16 mouse cellular contexts compared by ENCODE assay signal in the genomic region with DNA sequence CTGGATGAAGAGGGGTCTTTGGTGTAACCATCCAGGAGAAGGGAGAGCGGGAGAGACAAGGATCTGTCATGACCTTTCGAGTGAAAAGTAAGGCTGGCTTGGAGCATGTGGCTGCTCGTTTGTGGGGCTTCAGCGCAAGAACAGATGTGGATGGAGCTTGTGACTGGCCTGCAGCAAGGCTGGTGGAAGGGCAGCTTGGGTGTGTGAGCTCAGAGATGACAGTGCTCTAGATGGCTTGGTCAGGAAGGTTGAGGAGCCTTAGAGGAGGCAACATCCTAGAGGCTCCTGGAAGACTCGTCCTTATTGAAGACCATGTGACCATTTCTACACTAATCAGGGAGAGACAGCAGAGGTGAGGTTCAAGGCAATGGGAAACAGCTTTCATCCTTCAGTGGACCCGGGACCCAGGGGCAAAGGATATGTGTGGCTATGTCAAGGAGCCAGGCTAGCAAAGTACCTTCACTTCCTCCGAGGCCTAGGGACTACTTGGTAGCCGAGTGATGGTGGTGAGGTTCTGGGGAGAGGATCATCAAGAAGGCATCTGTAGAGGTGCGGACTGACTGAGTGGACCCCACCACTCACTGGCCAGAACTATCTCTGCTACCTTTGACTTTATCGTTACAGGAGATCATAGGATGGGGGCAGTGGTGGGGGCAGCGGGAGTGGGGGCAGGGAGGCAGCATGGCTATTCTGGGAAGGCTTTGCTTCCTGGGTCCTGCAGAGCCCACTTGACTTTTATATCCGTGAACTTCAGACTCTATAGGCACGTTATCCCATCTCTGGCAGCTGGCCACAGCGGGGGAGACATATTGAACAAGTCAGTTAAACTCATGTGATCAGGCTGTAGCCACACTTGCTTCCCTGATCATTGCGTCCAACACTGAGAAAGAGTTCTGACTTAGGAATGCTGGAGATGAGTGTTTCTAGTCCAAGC. TPM values are rescaled to one million over a fixed set of nuclear protein-coding genes. Genes with fewer than 3 reads are reported as not detected.
DNase-seq lines count a peak whose midpoint lies in the region; ATAC-seq and TF ChIP-seq lines count a peak whose summit lies in the region.
"Had no signal": no experiment of that assay in that cellular context is flagged by ENCODE, and none has a peak within 500 bp of the region (broad histone marks: within the 10 kb centered on the region; RNA-seq: fewer than 3 reads in every experiment).

No protein-coding gene starts in this region.

- peak; percentile 16 for DNase-seq in heart, adult 8-10 months (ENCODE audit: low spot score)
- DNase-seq in heart, postnatal 25 days (ENCODE audit: low spot score) = no peak
- DNase-seq in midbrain, embryonic 14.5 days = no peak
- DNase-seq in thymus, postnatal 0 days (ENCODE audit: low spot score) = no peak
- DNase-seq: retina, postnatal 1 day; thymus, postnatal 36 days had no signal

- WGBS in liver, embryonic 16.5 days (ENCODE audit: insufficient replicate concordance) = 81% methylated on average over 15 of the region's 15 CpGs
- WGBS in liver, embryonic 12.5 days (ENCODE audit: insufficient replicate concordance) = 78% methylated on average over 15 of the region's 15 CpGs
- 68% methylated on average over 15 of the region's 15 CpGs for WGBS in heart, embryonic 13.5 days
- 90% methylated on average over 15 of the region's 15 CpGs for WGBS in midbrain, embryonic 14.5 days

- peaks cover 47% of the 10 kb centered on the region for H3K36me3 ChIP-seq in liver, embryonic 16.5 days (ENCODE audit: control insufficient read depth, insufficient read depth)
- H3K36me3 ChIP-seq in liver, embryonic 12.5 days = peaks cover 99% of the 10 kb centered on the region
- H3K36me3 ChIP-seq in heart, embryonic 13.5 days = peaks cover 99% of the 10 kb centered on the region
- H3K36me3 ChIP-seq in myocyte (ENCODE audit: control insufficient read depth, insufficient read depth) = peaks cover 59% of the 10 kb centered on the region
- H3K36me3 ChIP-seq in midbrain, embryonic 14.5 days (ENCODE audit: control insufficient read depth, insufficient read depth, low read length) = peaks cover 94% of the 10 kb centered on the region

- H3K27me3 ChIP-seq in liver, embryonic 16.5 days (ENCODE audit: control insufficient read depth, insufficient read depth, low read depth, low read length) = no peaks in the 10 kb centered on the region
- no peaks in the 10 kb centered on the region for H3K27me3 ChIP-seq in liver, embryonic 12.5 days (replicated peaks)
- no peaks in the 10 kb centered on the region for H3K27me3 ChIP-seq in heart, embryonic 13.5 days (replicated peaks)
- no peaks in the 10 kb centered on the region for H3K27me3 ChIP-seq in myocyte (ENCODE audit: control insufficient read depth, insufficient read depth, insufficient read length)
- no peaks in the 10 kb centered on the region for H3K27me3 ChIP-seq in midbrain, embryonic 14.5 days (ENCODE audit: control insufficient read depth, insufficient read depth, low read length)

- peak overlapping the region; percentile 21; the same call in 1 of the 2 replicates for H3K27ac ChIP-seq in liver, embryonic 16.5 days (ENCODE audit: low read length)
- no peak overlapping the region for H3K27ac ChIP-seq in liver, embryonic 12.5 days
- peak overlapping the region; percentile 74 for H3K27ac ChIP-seq in heart, embryonic 13.5 days (replicated peaks)
- H3K27ac ChIP-seq in midbrain, embryonic 14.5 days (replicated peaks; ENCODE audit: low read depth, low read length) = no peak overlapping the region
- H3K27ac ChIP-seq: kidney, postnatal 0 days had no signal

- H3K4me3 ChIP-seq in liver, embryonic 16.5 days (ENCODE audit: low read depth, low read length) = no peak overlapping the region
- H3K4me3 ChIP-seq in liver, embryonic 12.5 days = no peak overlapping the region
- no peak overlapping the region for H3K4me3 ChIP-seq in heart, embryonic 13.5 days
- peak overlapping the region; percentile 25 for H3K4me3 ChIP-seq in myocyte
- no peak overlapping the region for H3K4me3 ChIP-seq in midbrain, embryonic 14.5 days (replicated peaks; ENCODE audit: low read depth, low read length)

- ATAC-seq in liver, embryonic 16.5 days (ENCODE audit: low read depth) = no peak
- no peak for ATAC-seq in liver, embryonic 12.5 days
- ATAC-seq in heart, embryonic 13.5 days (ENCODE audit: extremely low read depth, insufficient number of reproducible peaks, low FRiP score, low TSS enrichment) = no peak
- no peak for ATAC-seq in midbrain, embryonic 14.5 days (ENCODE audit: low FRiP score, low TSS enrichment)
- ATAC-seq: forebrain, embryonic 14.5 days had no signal

- H3K9ac ChIP-seq in liver, embryonic 16.5 days (ENCODE audit: low read depth, low read length) = no peak overlapping the region
- no peak overlapping the region for H3K9ac ChIP-seq in liver, embryonic 12.5 days
- H3K9ac ChIP-seq in heart, embryonic 13.5 days = peak overlapping the region; percentile 42; the same call in 1 of the 2 replicates
- no peak overlapping the region for H3K9ac ChIP-seq in midbrain, embryonic 14.5 days (replicated peaks; ENCODE audit: low read length)

- TF ChIP-seq POLR2A in myocyte (IDR thresholded peaks at IDR 0.05; ENCODE audit: insufficient read length, low read depth) = peak; percentile 19

- H3K4me1 ChIP-seq in liver, embryonic 16.5 days (ENCODE audit: control insufficient read depth, low read depth, low read length) = no peaks in the 10 kb centered on the region; the same call in none of the 2 replicates
- H3K4me1 ChIP-seq in liver, embryonic 12.5 days = peaks cover 26% of the 10 kb centered on the region
- peaks cover 58% of the 10 kb centered on the region for H3K4me1 ChIP-seq in heart, embryonic 13.5 days
- no peaks in the 10 kb centered on the region for H3K4me1 ChIP-seq in midbrain, embryonic 14.5 days (ENCODE audit: control insufficient read depth, insufficient read depth, low read length)

- no peak overlapping the region for H3K4me2 ChIP-seq in liver, embryonic 16.5 days (ENCODE audit: low read depth, low read length)
- H3K4me2 ChIP-seq in liver, embryonic 12.5 days = no peak overlapping the region
- peak overlapping the region; percentile 18 for H3K4me2 ChIP-seq in heart, embryonic 13.5 days
- H3K4me2 ChIP-seq in myocyte (ENCODE audit: low read depth) = peak overlapping the region; percentile 93
- no peak overlapping the region for H3K4me2 ChIP-seq in midbrain, embryonic 14.5 days (ENCODE audit: low read length)

- peaks cover 39% of the 10 kb centered on the region for H3K79me2 ChIP-seq in myocyte (ENCODE audit: control insufficient read depth, insufficient read depth)

- H3K9me3 ChIP-seq in liver, embryonic 16.5 days (replicated peaks; ENCODE audit: control insufficient read depth, low read length) = no peaks in the 10 kb centered on the region
- H3K9me3 ChIP-seq in liver, embryonic 12.5 days (replicated peaks) = no peaks in the 10 kb centered on the region
- no peaks in the 10 kb centered on the region for H3K9me3 ChIP-seq in heart, embryonic 13.5 days
- no peaks in the 10 kb centered on the region for H3K9me3 ChIP-seq in midbrain, embryonic 14.5 days (ENCODE audit: control insufficient read depth, low read length)

- intact Hi-C loops in heart, postnatal 25 days (cut with DNase I) = loop anchor here (2.0 kb wide), 1 partner anchor 15 kb away; no protein-coding TSS in a partner anchor

- peak overlapping the region; percentile 7 for H3ac ChIP-seq in myocyte (ENCODE audit: control insufficient read depth, insufficient read length)

RNA-seq across cellular contexts. Expression of a gene that starts 6.6 kb away (rescaled TPM):
- 100 to 1,000 TPM in 3 of 4 experiments, 10 to 100 TPM in 1; 97.7 to 135 (median 112) TPM for total RNA-seq in heart, adult 8-10 months (2022)
- 100 to 1,000 TPM in 1 of 2 experiments, 10 to 100 TPM in 1; 94.8 to 104 TPM for total RNA-seq in heart, postnatal 25 days (2021)
- 14.4 and 16.0 TPM in 2 replicates for polyA plus RNA-seq in liver, embryonic 16.5 days (2015; fragmentation: Nextera tagmentation; extraction: Ambion mirVana)
- polyA plus RNA-seq in liver, embryonic 12.5 days (2016; fragmentation: Nextera tagmentation; extraction: Ambion mirVana) = 6.9 and 7.4 TPM in 2 replicates
- 7.0 and 8.2 TPM in 2 replicates for polyA plus RNA-seq in heart, embryonic 13.5 days (2015; fragmentation: Nextera tagmentation; extraction: Ambion mirVana)
- 14.7 TPM for polyA plus RNA-seq in myocyte (2012; fragmentation: generic; extraction: Trizol)
- polyA plus RNA-seq in midbrain, embryonic 14.5 days (2014; fragmentation: Nextera tagmentation; extraction: Ambion mirVana) = 4.9 and 6.0 TPM in 2 replicates
- polyA plus RNA-seq in thymus, postnatal 0 days (2015; fragmentation: Nextera tagmentation; extraction: Ambion mirVana) = 2.8 and 3.0 TPM in 2 replicates

RNA-seq across cellular contexts. Expression of a gene that starts 19.0 kb away (rescaled TPM):
- total RNA-seq in heart, adult 8-10 months (2022) = 1 to 10 TPM; 1.8 to 6.1 (median 3.6) TPM
- total RNA-seq in heart, postnatal 25 days (2021) = 1 to 10 TPM; 3.7 to 4.4 TPM
- 0.14 and 0.15 TPM in 2 replicates for polyA plus RNA-seq in liver, embryonic 16.5 days (2015; fragmentation: Nextera tagmentation; extraction: Ambion mirVana)
- 0.11 and 0.12 TPM in 2 replicates for polyA plus RNA-seq in liver, embryonic 12.5 days (2016; fragmentation: Nextera tagmentation; extraction: Ambion mirVana)
- polyA plus RNA-seq in heart, embryonic 13.5 days (2015; fragmentation: Nextera tagmentation; extraction: Ambion mirVana) = 0.19 and 0.27 TPM in 2 replicates
- 0.55 TPM for polyA plus RNA-seq in myocyte (2012; fragmentation: generic; extraction: Trizol)
- polyA plus RNA-seq in midbrain, embryonic 14.5 days (2014; fragmentation: Nextera tagmentation; extraction: Ambion mirVana) = 0.25 TPM in 1 of 2 replicates, not detected in the other
- polyA plus RNA-seq in thymus, postnatal 0 days (2015; fragmentation: Nextera tagmentation; extraction: Ambion mirVana) = 0.04 and 0.08 TPM in 2 replicates

RNA-seq across cellular contexts. Expression of a gene that starts 21.4 kb away (rescaled TPM):
- total RNA-seq in heart, adult 8-10 months (2022) = 1 to 10 TPM in 2 of 4 experiments, not detected in 2; 1.3 to 3.7 TPM
- total RNA-seq in heart, postnatal 25 days (2021) = under 1 TPM in 1 of 2 experiments, not detected in 1; 0.91 TPM
- polyA plus RNA-seq in liver, embryonic 16.5 days (2015; fragmentation: Nextera tagmentation; extraction: Ambion mirVana) = not detected in 2 replicates
- polyA plus RNA-seq in liver, embryonic 12.5 days (2016; fragmentation: Nextera tagmentation; extraction: Ambion mirVana) = not detected in 2 replicates
- not detected in 2 replicates for polyA plus RNA-seq in heart, embryonic 13.5 days (2015; fragmentation: Nextera tagmentation; extraction: Ambion mirVana)
- not detected for polyA plus RNA-seq in myocyte (2012; fragmentation: generic; extraction: Trizol)
- polyA plus RNA-seq in midbrain, embryonic 14.5 days (2014; fragmentation: Nextera tagmentation; extraction: Ambion mirVana) = not detected in 2 replicates
- polyA plus RNA-seq in thymus, postnatal 0 days (2015; fragmentation: Nextera tagmentation; extraction: Ambion mirVana) = not detected in 2 replicates
- total RNA-seq: adrenal gland, adult 18-20 months; heart, adult 18-20 months; left cerebral cortex, postnatal 36 days had no signal
- polyA plus RNA-seq: forebrain, embryonic 14.5 days; kidney, postnatal 0 days; neural tube, embryonic 11.5 days had no signal

RNA-seq across cellular contexts. Expression of a gene that starts 21.9 kb away (rescaled TPM):
- total RNA-seq in heart, adult 8-10 months (2022) = 10 to 100 TPM; 50.2 to 66.4 (median 61.0) TPM
- 10 to 100 TPM; 58.2 to 66.7 TPM for total RNA-seq in heart, postnatal 25 days (2021)
- 11.2 and 11.9 TPM in 2 replicates for polyA plus RNA-seq in liver, embryonic 16.5 days (2015; fragmentation: Nextera tagmentation; extraction: Ambion mirVana)
- polyA plus RNA-seq in liver, embryonic 12.5 days (2016; fragmentation: Nextera tagmentation; extraction: Ambion mirVana) = 12.8 and 13.9 TPM in 2 replicates
- polyA plus RNA-seq in heart, embryonic 13.5 days (2015; fragmentation: Nextera tagmentation; extraction: Ambion mirVana) = 39.6 and 41.9 TPM in 2 replicates
- polyA plus RNA-seq in myocyte (2012; fragmentation: generic; extraction: Trizol) = 22.6 TPM
- 66.0 and 70.9 TPM in 2 replicates for polyA plus RNA-seq in midbrain, embryonic 14.5 days (2014; fragmentation: Nextera tagmentation; extraction: Ambion mirVana)
- 21.4 and 22.6 TPM in 2 replicates for polyA plus RNA-seq in thymus, postnatal 0 days (2015; fragmentation: Nextera tagmentation; extraction: Ambion mirVana)

RNA-seq across cellular contexts. Expression of a gene that starts 26.7 kb away (rescaled TPM):
- total RNA-seq in heart, adult 8-10 months (2022) = 10 to 100 TPM; 20.8 to 25.2 (median 24.1) TPM
- total RNA-seq in heart, postnatal 25 days (2021) = 10 to 100 TPM; 23.6 to 26.3 TPM
- polyA plus RNA-seq in liver, embryonic 16.5 days (2015; fragmentation: Nextera tagmentation; extraction: Ambion mirVana) = 11.7 and 12.4 TPM in 2 replicates
- 15.5 and 17.5 TPM in 2 replicates for polyA plus RNA-seq in liver, embryonic 12.5 days (2016; fragmentation: Nextera tagmentation; extraction: Ambion mirVana)
- 27.8 and 30.3 TPM in 2 replicates for polyA plus RNA-seq in heart, embryonic 13.5 days (2015; fragmentation: Nextera tagmentation; extraction: Ambion mirVana)
- 28.3 TPM for polyA plus RNA-seq in myocyte (2012; fragmentation: generic; extraction: Trizol)
- polyA plus RNA-seq in midbrain, embryonic 14.5 days (2014; fragmentation: Nextera tagmentation; extraction: Ambion mirVana) = 32.2 and 32.7 TPM in 2 replicates
- 15.8 and 18.6 TPM in 2 replicates for polyA plus RNA-seq in thymus, postnatal 0 days (2015; fragmentation: Nextera tagmentation; extraction: Ambion mirVana)

Comparison
In these comparisons a context has a peak if more than half of its experiments do, and no peak if none do; other contexts are left out.
1. H3K27ac ChIP-seq: peak in liver, embryonic 16.5 days (single experiment) and heart, embryonic 13.5 days (single experiment); none in liver, embryonic 12.5 days (single experiment) and midbrain, embryonic 14.5 days (single experiment).
2. H3K4me2 ChIP-seq: peak in heart, embryonic 13.5 days (single experiment) and myocyte (single experiment); none in liver, embryonic 16.5 days (single experiment), liver, embryonic 12.5 days (single experiment) and midbrain, embryonic 14.5 days (single experiment).